Mouse (Mus musculus) retina, adult 2 months (tissue): ENCODE measurements around the gene Pdhb.
A peak's percentile ranks its signal among the peaks of the same experiment; 100 is the strongest.

Experiments
- DNase-seq: peaks from one replicate; pipeline ENCODE4 v3.0.0-alpha.2; 2012; ENCODE audit warnings: low read depth, low spot score

The Pdhb gene

GRCm38 (mm10) chr14:8190556-8190955 is 17.7 kb upstream of the Pdhb start:
- no peak for DNase-seq

GRCm38 (mm10) chr14:8186278-8187045 is 13.6 kb upstream of the Pdhb start:
- no peak for DNase-seq

- DNase-seq: no peak
These were observed 10.5 kb upstream of the Pdhb start for GRCm38 (mm10) chr14:8183330-8183729.

GRCm38 (mm10) chr14:8180371-8181035 is 7.7 kb upstream of the Pdhb start:
- no peak for DNase-seq

- no peak for DNase-seq
These were observed 3.4 kb upstream of the Pdhb start for GRCm38 (mm10) chr14:8176251-8176650.

- no peak for DNase-seq
These were observed 1.8 kb upstream of the Pdhb start for GRCm38 (mm10) chr14:8174634-8175033.

- DNase-seq: peak; percentile 16
These were observed 871 bp upstream of the Pdhb start for GRCm38 (mm10) chr14:8173542-8174250.

- DNase-seq: no peak
These were observed 8.4 kb downstream of the Pdhb start for GRCm38 (mm10) chr14:8164463-8164862.

GRCm38 (mm10) chr14:8161777-8162176 is 11.0 kb downstream of the Pdhb start:
- no peak for DNase-seq

GRCm38 (mm10) chr14:8159141-8159540 is 13.7 kb downstream of the Pdhb start:
- DNase-seq: no peak

- no peak for DNase-seq
These were observed 14.1 kb downstream of the Pdhb start for GRCm38 (mm10) chr14:8158721-8159120.

- no peak for DNase-seq
These were observed 15.9 kb downstream of the Pdhb start for GRCm38 (mm10) chr14:8156947-8157346.

GRCm38 (mm10) chr14:8154072-8154471 is 18.8 kb downstream of the Pdhb start:
- DNase-seq: no peak

GRCm38 (mm10) chr14:8151757-8152156 is 21.1 kb downstream of the Pdhb start:
- no peak for DNase-seq

- no peak for DNase-seq
These were observed 24.0 kb downstream of the Pdhb start for GRCm38 (mm10) chr14:8148842-8149241.

GRCm38 (mm10) chr14:8146611-8147223 is 26.1 kb downstream of the Pdhb start:
- no peak for DNase-seq

GRCm38 (mm10) chr14:8145594-8146558 is 26.9 kb downstream of the Pdhb start:
- DNase-seq: no peak

- DNase-seq: no peak
These were observed 31.7 kb downstream of the Pdhb start for GRCm38 (mm10) chr14:8141131-8141530.

- DNase-seq: no peak
These were observed 32.8 kb downstream of the Pdhb start for GRCm38 (mm10) chr14:8139724-8140710.

- no peak for DNase-seq
These were observed 37.7 kb downstream of the Pdhb start for GRCm38 (mm10) chr14:8135130-8135529.
